ENCODE assay signal across 1 mouse cellular context in genomic region chr13:54753733-54754132, GRCm38 (mm10).
TF ChIP-seq lines count a peak whose summit lies in the region.

No protein-coding gene starts in this region.

TF ChIP-seq in myocyte, 11 proteins besides CTCF, POLR2A, EP300 and RAD21 (continued from another document):
- no peak for TF ChIP-seq SRF (IDR thresholded peaks at IDR 0.05; ENCODE audit: control insufficient read depth, insufficient read length, low read depth)
- no peak for TF ChIP-seq TCF12 (IDR thresholded peaks at IDR 0.05; ENCODE audit: insufficient read depth, poor library complexity, severe bottlenecking)
- TF ChIP-seq TCF3 (IDR thresholded peaks at IDR 0.05; ENCODE audit: insufficient read length, low read depth), result no peak
